Mouse (Mus musculus): ENCODE measurements at regions not wholly inside any gene's neighbourhood (a gene's known extent, or its start where the extent isn't known, plus 50 kb on each side); places are given as distances from the start of the nearest gene placed in this dataset.

- TF ChIP-seq CTCF (IDR thresholded peaks at IDR 0.05; ENCODE audit: extremely low read depth, insufficient read depth, insufficient read length, insufficient replicate concordance) = no peak
- no peak for TF ChIP-seq POLR2A (IDR thresholded peaks at IDR 0.05; ENCODE audit: low read depth, low read length)
- 87% methylated on average over 8 of the region's 8 CpGs for WGBS
- H3K27me3 ChIP-seq (ENCODE audit: control insufficient read depth, insufficient read depth, low read length) = no peaks in the 10 kb centered on the region
Observed at GRCm38 (mm10) chr8:92518031-92518430, 156.1 kb upstream of the Irx6 start.

GRCm38 (mm10) chr8:92518486-92518885, 155.6 kb upstream of the Irx6 start:
- no peaks in the 10 kb centered on the region for H3K27me3 ChIP-seq (ENCODE audit: control insufficient read depth, insufficient read depth, low read length)
- TF ChIP-seq POLR2A (IDR thresholded peaks at IDR 0.05; ENCODE audit: low read depth, low read length) = no peak
- TF ChIP-seq CTCF (IDR thresholded peaks at IDR 0.05; ENCODE audit: extremely low read depth, insufficient read depth, insufficient read length, insufficient replicate concordance) = no peak
- H3K4me1 ChIP-seq (ENCODE audit: control insufficient read depth, insufficient read depth, insufficient read length) = no peaks in the 10 kb centered on the region
- H3K36me3 ChIP-seq (ENCODE audit: control insufficient read depth, insufficient read depth, low read length) = no peaks in the 10 kb centered on the region
- H3K4me3 ChIP-seq (ENCODE audit: extremely low read depth, insufficient read depth, insufficient read length) = no peak overlapping the region
- 83% methylated on average over 3 of the region's 3 CpGs for whole genome bisulfite sequencing
- H3K27ac ChIP-seq (ENCODE audit: insufficient read depth, low read length) = no peak overlapping the region
- no peak for DNase-seq (ENCODE audit: low read depth in 1 of 2, low spot score in 2 of 2)

More at GRCm38 (mm10) chr8:92518031-92518430, 156.1 kb upstream of the Irx6 start:
- Histone ChIP-seq H3K36me3 (ENCODE audit: control insufficient read depth, insufficient read depth, low read length) (no peaks in the 10 kb centered on the region), H3K4me3 (ENCODE audit: extremely low read depth, insufficient read depth, insufficient read length) (no peak overlapping the region), H3K4me1 (ENCODE audit: control insufficient read depth, insufficient read depth, insufficient read length) (no peaks in the 10 kb centered on the region), H3K27ac (ENCODE audit: insufficient read depth, low read length) (no peak overlapping the region)
- DNase-seq (ENCODE audit: low read depth in 1 of 2, low spot score in 2 of 2) = no peak

DNA sequence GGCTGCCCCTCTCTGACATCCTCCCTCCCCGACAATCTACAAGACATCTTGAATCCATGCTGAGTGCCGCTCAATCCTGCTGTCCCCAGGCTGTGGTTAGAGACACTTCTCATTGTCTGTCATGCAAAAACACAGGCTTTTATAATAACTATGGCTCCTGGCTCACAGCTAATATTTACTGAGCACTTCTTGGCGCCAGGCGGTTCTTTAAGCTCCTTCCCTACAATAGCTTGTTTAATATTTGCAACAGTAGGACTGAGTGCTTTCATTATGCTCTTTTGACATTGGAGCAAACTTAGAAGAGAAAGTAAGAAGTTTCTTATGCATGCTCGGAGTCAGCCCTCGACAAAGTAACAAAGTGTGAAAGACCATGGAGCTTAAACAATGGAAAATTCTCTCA, 151.6 kb upstream of the Irx6 start:
- no peak for DNase-seq (ENCODE audit: low read depth in 1 of 2, low spot score in 2 of 2)
- H3K4me3 ChIP-seq (ENCODE audit: extremely low read depth, insufficient read depth, insufficient read length) = no peak overlapping the region
- TF ChIP-seq POLR2A (IDR thresholded peaks at IDR 0.05; ENCODE audit: low read depth, low read length) = no peak
- TF ChIP-seq CTCF (IDR thresholded peaks at IDR 0.05; ENCODE audit: extremely low read depth, insufficient read depth, insufficient read length, insufficient replicate concordance) = no peak
- no peaks in the 10 kb centered on the region for H3K27me3 ChIP-seq (ENCODE audit: control insufficient read depth, insufficient read depth, low read length)
- 86% methylated on average over 6 of the region's 6 CpGs for WGBS
- no peaks in the 10 kb centered on the region for H3K4me1 ChIP-seq (ENCODE audit: control insufficient read depth, insufficient read depth, insufficient read length)
- no peaks in the 10 kb centered on the region for H3K36me3 ChIP-seq (ENCODE audit: control insufficient read depth, insufficient read depth, low read length)
- H3K27ac ChIP-seq (ENCODE audit: insufficient read depth, low read length) = no peak overlapping the region

DNA sequence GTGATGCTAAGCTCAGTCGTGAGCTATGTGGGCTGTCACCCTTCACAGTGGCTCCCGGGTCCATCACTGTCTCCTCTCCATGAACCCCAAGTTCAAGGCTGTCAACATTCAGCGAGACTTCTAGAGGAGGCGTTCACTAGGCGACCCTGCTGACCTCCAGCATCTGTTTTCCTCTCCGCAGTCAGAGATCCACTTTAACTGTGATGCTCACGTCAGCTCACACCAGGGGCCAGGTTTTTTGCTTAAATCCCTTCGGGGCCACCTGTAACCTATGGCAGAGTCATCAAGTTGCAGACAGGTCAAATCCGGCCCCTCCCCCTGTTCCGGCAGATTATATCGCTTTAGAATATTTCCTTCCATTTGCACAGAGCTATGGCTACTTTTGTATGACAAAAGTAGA, 144.3 kb upstream of the Irx6 start:
- Histone ChIP-seq H3K4me1 (ENCODE audit: control insufficient read depth, insufficient read depth, insufficient read length) (no peaks in the 10 kb centered on the region), H3K36me3 (ENCODE audit: control insufficient read depth, insufficient read depth, low read length) (no peaks in the 10 kb centered on the region), H3K27ac (ENCODE audit: insufficient read depth, low read length) (no peak overlapping the region), H3K4me3 (ENCODE audit: extremely low read depth, insufficient read depth, insufficient read length) (no peak overlapping the region), H3K27me3 (ENCODE audit: control insufficient read depth, insufficient read depth, low read length) (no peaks in the 10 kb centered on the region)
- 83% methylated on average over 11 of the region's 11 CpGs for WGBS
- TF ChIP-seq POLR2A (IDR thresholded peaks at IDR 0.05; ENCODE audit: low read depth, low read length) = no peak
- TF ChIP-seq CTCF (IDR thresholded peaks at IDR 0.05; ENCODE audit: extremely low read depth, insufficient read depth, insufficient read length, insufficient replicate concordance) = no peak
- no peak for DNase-seq (ENCODE audit: low read depth in 1 of 2, low spot score in 2 of 2)

DNA sequence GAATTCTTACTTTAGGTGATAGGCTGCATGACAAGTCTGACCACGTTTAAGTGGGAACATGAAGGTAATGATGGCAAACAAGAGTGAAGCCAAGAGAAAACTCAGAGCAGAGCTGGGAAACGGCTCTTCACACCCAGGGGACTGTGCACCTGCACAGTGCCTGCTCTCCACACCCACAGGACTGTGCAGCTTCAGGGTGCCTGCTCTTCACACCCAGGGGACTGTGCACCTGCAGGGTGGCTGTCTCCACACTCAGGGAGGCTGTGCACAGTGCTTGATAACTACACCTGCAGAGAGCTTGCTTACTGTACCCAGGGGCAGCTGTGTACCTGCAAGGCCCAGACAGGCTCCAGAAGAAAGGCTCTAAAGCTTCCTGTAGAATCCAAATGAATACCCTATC, 133.5 kb upstream of the Irx6 start:
- DNase-seq (ENCODE audit: low read depth in 1 of 2, low spot score in 2 of 2) = peak in 1 of 2 experiments; percentile 8
- no peaks in the 10 kb centered on the region for H3K36me3 ChIP-seq (ENCODE audit: control insufficient read depth, insufficient read depth, low read length)
- H3K27ac ChIP-seq (ENCODE audit: insufficient read depth, low read length) = peak overlapping the region; percentile 29; the same call in 1 of the 2 replicates
- TF ChIP-seq POLR2A (IDR thresholded peaks at IDR 0.05; ENCODE audit: low read depth, low read length) (no peak), CTCF (IDR thresholded peaks at IDR 0.05; ENCODE audit: extremely low read depth, insufficient read depth, insufficient read length, insufficient replicate concordance) (no peak)
- no peaks in the 10 kb centered on the region for H3K27me3 ChIP-seq (ENCODE audit: control insufficient read depth, insufficient read depth, low read length)
- H3K4me3 ChIP-seq (ENCODE audit: extremely low read depth, insufficient read depth, insufficient read length) = no peak overlapping the region
- WGBS = 31% methylated on average over 2 of the region's 2 CpGs
- H3K4me1 ChIP-seq (ENCODE audit: control insufficient read depth, insufficient read depth, insufficient read length) = peaks cover 5% of the 10 kb centered on the region; the same call in 1 of the 2 replicates

GRCm38 (mm10) chr8:92545347-92546059, 128.6 kb upstream of the Irx6 start:
- no peak overlapping the region for H3K4me3 ChIP-seq (ENCODE audit: extremely low read depth, insufficient read depth, insufficient read length)
- H3K36me3 ChIP-seq (ENCODE audit: control insufficient read depth, insufficient read depth, low read length) = no peaks in the 10 kb centered on the region
- 62% methylated on average over 17 of the region's 17 CpGs for WGBS
- no peaks in the 10 kb centered on the region for H3K4me1 ChIP-seq (ENCODE audit: control insufficient read depth, insufficient read depth, insufficient read length)
- no peak for DNase-seq (ENCODE audit: low read depth in 1 of 2, low spot score in 2 of 2)
- TF ChIP-seq CTCF (IDR thresholded peaks at IDR 0.05; ENCODE audit: extremely low read depth, insufficient read depth, insufficient read length, insufficient replicate concordance) (no peak), POLR2A (IDR thresholded peaks at IDR 0.05; ENCODE audit: low read depth, low read length) (no peak)
- H3K27me3 ChIP-seq (ENCODE audit: control insufficient read depth, insufficient read depth, low read length) = no peaks in the 10 kb centered on the region
- no peak overlapping the region for H3K27ac ChIP-seq (ENCODE audit: insufficient read depth, low read length)

DNA sequence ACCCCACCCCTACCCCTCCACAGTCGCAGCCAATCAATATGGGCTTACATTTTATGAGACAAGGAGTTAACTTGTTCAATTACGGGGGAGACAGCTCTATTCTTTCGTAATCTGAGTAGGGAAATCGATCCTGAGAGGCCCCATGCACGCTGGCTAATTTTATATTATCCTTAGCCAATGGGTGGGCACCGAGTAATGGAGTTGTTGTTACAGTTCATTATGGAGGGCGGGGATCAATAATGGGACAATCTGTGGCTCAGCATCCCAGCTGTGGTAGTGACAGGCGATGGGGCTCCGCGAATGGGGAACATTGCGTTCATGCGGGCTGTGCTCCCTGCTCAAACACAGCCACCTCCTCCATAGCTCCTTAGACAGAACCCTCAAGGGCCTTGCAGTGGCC, 118.9 kb upstream of the Irx6 start:
- Histone ChIP-seq H3K4me3 (ENCODE audit: extremely low read depth, insufficient read depth, insufficient read length) (no peak overlapping the region), H3K36me3 (ENCODE audit: control insufficient read depth, insufficient read depth, low read length) (no peaks in the 10 kb centered on the region), H3K4me1 (ENCODE audit: control insufficient read depth, insufficient read depth, insufficient read length) (no peaks in the 10 kb centered on the region), H3K27ac (ENCODE audit: insufficient read depth, low read length) (no peak overlapping the region), H3K27me3 (ENCODE audit: control insufficient read depth, insufficient read depth, low read length) (no peaks in the 10 kb centered on the region)
- TF ChIP-seq POLR2A (IDR thresholded peaks at IDR 0.05; ENCODE audit: low read depth, low read length) (no peak), CTCF (IDR thresholded peaks at IDR 0.05; ENCODE audit: extremely low read depth, insufficient read depth, insufficient read length, insufficient replicate concordance) (no peak)
- no peak for DNase-seq (ENCODE audit: low read depth in 1 of 2, low spot score in 2 of 2)
- 88% methylated on average over 12 of the region's 12 CpGs for WGBS

All from spleen, adult 2 months (tissue).